Mouse (Mus musculus): ENCODE measurements at regions not wholly inside any gene's neighbourhood (a gene's known extent, or its start where the extent isn't known, plus 50 kb on each side); places are given as distances from the start of the nearest gene placed in this dataset.

DNA sequence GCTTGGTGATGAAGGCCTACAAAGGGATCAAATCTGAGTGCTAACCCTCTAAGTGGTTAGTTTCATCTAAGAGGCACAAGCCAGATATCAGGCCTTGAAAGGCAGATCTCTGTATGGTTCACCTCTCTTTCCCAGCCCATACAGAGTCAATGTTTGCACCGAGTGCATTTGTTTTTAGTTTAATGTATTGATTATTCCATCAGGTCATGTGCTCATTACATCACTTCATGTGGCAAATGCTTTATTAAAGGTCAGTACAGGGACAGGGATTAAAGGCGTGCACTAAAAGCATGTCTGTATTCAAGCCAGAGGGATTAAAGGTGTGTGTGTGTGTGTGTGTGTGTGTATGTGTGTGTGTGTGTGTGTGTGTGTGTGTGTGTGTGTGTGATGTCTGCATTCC is 132.5 kb upstream of the Dcn start:
- TF ChIP-seq CTCF (IDR thresholded peaks at IDR 0.05) (no peak), EP300 (IDR thresholded peaks at IDR 0.05) (no peak)
